Mouse (Mus musculus): ENCODE measurements around the gene Zranb2. TPM values are rescaled to one million over a fixed set of nuclear protein-coding genes. Genes with fewer than 3 reads are reported as not detected.

The Zranb2 gene
- 98.3 and 114 TPM in 2 replicates for polyA plus RNA-seq (2015; fragmentation: Nextera tagmentation; extraction: Ambion mirVana)

GRCm38 (mm10) chr3:157533964-157534785, at the start of gene Zranb2:
TSS of gene Zranb2 (plus strand) at chr3:157534160.
- Histone ChIP-seq H3K27ac (peak within 1 kb of the TSS; percentile 97), H3K9me3 (no peaks in the 10 kb centered on the region), H3K27me3 (replicated peaks) (peaks cover 32% of the 10 kb centered on the region), H3K4me1 (peaks cover 14% of the 10 kb centered on the region), H3K9ac (peak within 1 kb of the TSS; percentile 84), H3K4me2 (peak within 1 kb of the TSS; percentile 77), H3K4me3 (peak within 1 kb of the TSS; percentile 77), H3K36me3 (replicated peaks) (peaks cover 4% of the 10 kb centered on the region; the same call in 1 of the 2 replicates)
- under 1% methylated on average over 91 of the region's 91 CpGs for WGBS
- ATAC-seq (replicated peaks), result peak; percentile 97

- H3K9me3 ChIP-seq, result no peaks in the 10 kb centered on the region
- H3K4me3 ChIP-seq, result no peak overlapping the region
- H3K4me2 ChIP-seq, result no peak overlapping the region
- H3K4me1 ChIP-seq, result no peaks in the 10 kb centered on the region
- no peak overlapping the region for H3K9ac ChIP-seq
- no peak for ATAC-seq (replicated peaks)
- H3K27ac ChIP-seq, result no peak overlapping the region
- no peaks in the 10 kb centered on the region for H3K36me3 ChIP-seq (replicated peaks)
- 40% methylated on average over 4 of the region's 4 CpGs for WGBS
- H3K27me3 ChIP-seq (replicated peaks), result no peaks in the 10 kb centered on the region
Observed at GRCm38 (mm10) chr3:157492043-157492442, 41.9 kb upstream of the Zranb2 start.

DNA sequence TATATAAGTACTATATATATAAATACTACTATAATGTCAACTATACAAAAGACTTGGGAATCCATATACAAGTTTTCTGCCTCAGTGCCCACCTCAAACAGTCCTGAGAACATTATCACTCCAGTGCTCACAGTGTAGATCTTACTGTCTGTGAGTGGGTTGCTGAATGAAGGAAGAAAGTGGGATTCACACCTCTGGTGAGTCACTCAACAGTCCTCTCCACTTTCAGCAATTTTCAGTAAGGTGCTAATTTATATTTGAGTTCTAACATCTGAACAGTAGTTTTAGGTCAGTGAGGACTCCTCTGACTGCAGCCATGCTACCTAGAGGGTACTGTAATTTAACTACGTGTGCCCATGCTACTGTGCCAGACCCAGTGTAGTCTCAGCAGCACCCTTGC, 31.7 kb upstream of the Zranb2 start:
- H3K4me3 ChIP-seq, result no peak overlapping the region
- no peaks in the 10 kb centered on the region for H3K4me1 ChIP-seq
- H3K9ac ChIP-seq, result no peak overlapping the region
- H3K9me3 ChIP-seq, result no peaks in the 10 kb centered on the region
- H3K27me3 ChIP-seq (replicated peaks), result no peaks in the 10 kb centered on the region
- 79% methylated on average over 1 of the region's 1 CpGs for WGBS
- no peak for ATAC-seq (replicated peaks)
- no peak overlapping the region for H3K4me2 ChIP-seq
- no peak overlapping the region for H3K27ac ChIP-seq
- no peaks in the 10 kb centered on the region for H3K36me3 ChIP-seq (replicated peaks)

DNA sequence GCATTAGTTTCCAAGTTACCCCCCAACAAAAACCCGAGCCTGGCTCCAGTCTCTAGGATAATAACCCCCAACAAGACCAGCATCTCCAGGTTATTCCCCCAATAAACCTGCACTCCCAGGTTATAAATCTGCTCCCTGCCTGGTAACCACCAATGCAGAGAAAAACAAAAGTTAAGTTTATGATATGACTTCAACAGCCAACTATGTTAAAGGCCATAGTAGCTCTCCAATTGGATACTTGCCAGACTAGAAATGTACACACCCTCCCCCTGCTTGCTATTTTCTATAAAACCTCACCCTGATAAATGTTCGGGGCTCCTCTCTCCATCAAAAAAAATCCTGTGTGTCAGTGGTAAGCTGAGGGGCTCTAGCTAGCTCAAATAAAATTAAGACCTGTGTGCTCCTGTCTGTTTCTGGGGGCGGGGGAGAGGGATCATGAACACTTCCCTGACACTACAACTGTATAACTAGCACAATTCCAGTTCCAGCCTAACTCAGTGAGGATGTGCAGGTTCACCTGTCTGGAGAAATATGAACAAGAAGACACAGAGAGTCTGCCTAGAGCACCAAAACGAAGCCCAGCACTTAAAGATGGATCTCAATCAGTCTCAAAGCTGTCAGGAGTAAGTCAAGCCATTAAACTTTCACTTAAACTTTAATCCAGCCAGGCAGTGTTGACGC, 19.7 kb upstream of the Zranb2 start:
- ATAC-seq (replicated peaks), result no peak
- Histone ChIP-seq H3K9ac (no peak overlapping the region), H3K27me3 (replicated peaks) (no peaks in the 10 kb centered on the region), H3K4me2 (no peak overlapping the region), H3K9me3 (no peaks in the 10 kb centered on the region), H3K36me3 (replicated peaks) (no peaks in the 10 kb centered on the region), H3K27ac (no peak overlapping the region), H3K4me1 (no peaks in the 10 kb centered on the region), H3K4me3 (no peak overlapping the region)
- 73% methylated on average over 5 of the region's 5 CpGs for WGBS

GRCm38 (mm10) chr3:157516471-157516870, 17.5 kb upstream of the Zranb2 start:
- no peak overlapping the region for H3K4me2 ChIP-seq
- no peak overlapping the region for H3K4me3 ChIP-seq
- H3K27ac ChIP-seq, result no peak overlapping the region
- no peaks in the 10 kb centered on the region for H3K36me3 ChIP-seq (replicated peaks)
- 71% methylated on average over 3 of the region's 3 CpGs for WGBS
- H3K9ac ChIP-seq, result no peak overlapping the region
- ATAC-seq (replicated peaks), result no peak
- H3K9me3 ChIP-seq, result no peaks in the 10 kb centered on the region
- H3K4me1 ChIP-seq, result no peaks in the 10 kb centered on the region
- H3K27me3 ChIP-seq (replicated peaks), result no peaks in the 10 kb centered on the region

GRCm38 (mm10) chr3:157517992-157518391, 16.0 kb upstream of the Zranb2 start:
- H3K4me3 ChIP-seq, result no peak overlapping the region
- no peaks in the 10 kb centered on the region; the same call in 1 of the 2 replicates for H3K27me3 ChIP-seq (replicated peaks)
- no peak overlapping the region for H3K27ac ChIP-seq
- H3K9me3 ChIP-seq, result no peaks in the 10 kb centered on the region
- H3K9ac ChIP-seq, result no peak overlapping the region
- no peaks in the 10 kb centered on the region for H3K36me3 ChIP-seq (replicated peaks)
- 77% methylated on average over 2 of the region's 2 CpGs for WGBS
- ATAC-seq (replicated peaks), result no peak
- H3K4me1 ChIP-seq, result no peaks in the 10 kb centered on the region
- no peak overlapping the region for H3K4me2 ChIP-seq

- H3K9me3 ChIP-seq, result no peaks in the 10 kb centered on the region
- ATAC-seq (replicated peaks), result peak; percentile 87
- 8% methylated on average over 1 of the region's 1 CpGs for WGBS
- no peak overlapping the region for H3K4me2 ChIP-seq
- no peaks in the 10 kb centered on the region for H3K36me3 ChIP-seq (replicated peaks)
- no peak overlapping the region for H3K27ac ChIP-seq
- no peak overlapping the region for H3K9ac ChIP-seq
- H3K4me3 ChIP-seq, result no peak overlapping the region
- H3K4me1 ChIP-seq, result no peaks in the 10 kb centered on the region
- H3K27me3 ChIP-seq (replicated peaks), result no peaks in the 10 kb centered on the region; the same call in none of the 2 replicates
Observed at GRCm38 (mm10) chr3:157520433-157520832, 13.5 kb upstream of the Zranb2 start.

- H3K4me1 ChIP-seq, result no peaks in the 10 kb centered on the region
- no peak overlapping the region for H3K27ac ChIP-seq
- no peak overlapping the region for H3K4me2 ChIP-seq
- no peak for ATAC-seq (replicated peaks)
- peaks cover 3% of the 10 kb centered on the region for H3K27me3 ChIP-seq (replicated peaks)
- WGBS, result 40% methylated on average over 1 of the region's 1 CpGs
- no peak overlapping the region for H3K9ac ChIP-seq
- no peaks in the 10 kb centered on the region for H3K9me3 ChIP-seq
- H3K36me3 ChIP-seq (replicated peaks), result no peaks in the 10 kb centered on the region
- H3K4me3 ChIP-seq, result no peak overlapping the region
Observed at GRCm38 (mm10) chr3:157523834-157524233, 10.1 kb upstream of the Zranb2 start.

DNA sequence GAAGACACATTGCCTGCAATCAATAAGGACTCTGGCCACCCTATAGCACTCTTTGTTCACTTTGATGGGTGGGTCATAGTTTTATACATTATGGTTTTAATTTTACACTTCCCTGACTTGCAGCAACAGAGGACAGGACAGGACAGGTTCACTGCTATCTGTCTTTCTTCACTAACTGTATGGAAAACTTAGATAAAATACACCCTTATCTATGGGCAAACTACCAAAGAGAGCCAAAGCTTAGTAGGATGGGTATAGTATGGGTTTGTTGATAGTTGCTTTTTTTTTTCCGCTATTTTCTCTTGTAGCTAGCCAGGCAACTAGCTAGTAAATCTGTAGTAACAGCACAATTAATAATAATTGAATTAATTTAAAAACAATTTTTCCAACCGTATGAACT, 2.4 kb upstream of the Zranb2 start:
- 86% methylated on average over 2 of the region's 2 CpGs for WGBS
- Histone ChIP-seq H3K9ac (no peak overlapping the region), H3K36me3 (replicated peaks) (no peaks in the 10 kb centered on the region), H3K4me2 (no peak overlapping the region), H3K4me3 (no peak overlapping the region), H3K9me3 (no peaks in the 10 kb centered on the region), H3K4me1 (peaks cover 14% of the 10 kb centered on the region), H3K27ac (no peak overlapping the region), H3K27me3 (replicated peaks) (peaks cover 37% of the 10 kb centered on the region)
- no peak for ATAC-seq (replicated peaks)

DNA sequence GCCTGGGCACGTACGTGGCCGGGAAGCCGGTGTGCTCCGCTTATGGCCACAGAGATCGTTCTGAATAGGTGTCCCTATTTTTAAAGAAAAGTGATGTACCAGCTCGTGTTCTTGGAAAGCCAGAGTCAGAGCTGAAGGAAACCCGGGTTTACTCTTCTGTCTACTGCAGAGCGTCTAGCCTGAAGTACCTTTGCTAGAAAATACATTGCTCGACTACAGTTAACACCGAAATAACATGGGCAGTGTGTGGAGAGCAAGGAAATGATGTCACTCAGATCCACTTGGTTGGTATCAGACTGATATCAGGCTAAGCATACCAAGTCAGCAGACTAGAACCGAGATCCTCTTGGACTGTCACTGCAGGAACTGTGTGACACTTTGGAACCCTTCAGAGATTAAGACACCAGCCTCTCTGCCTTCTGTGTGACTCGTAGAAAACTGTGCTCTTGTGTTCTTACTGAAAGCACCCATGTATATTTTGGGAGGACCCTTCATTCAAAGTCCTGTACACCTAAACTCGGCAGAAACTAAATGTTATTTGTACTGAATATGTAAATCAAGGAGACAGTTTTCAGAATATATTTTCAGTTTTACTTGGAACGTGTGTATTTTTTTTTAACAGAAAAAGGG, 941 bp downstream of the Zranb2 start:
- H3K9me3 ChIP-seq, result no peaks in the 10 kb centered on the region
- peak overlapping the region; percentile 77 for H3K4me2 ChIP-seq
- peak overlapping the region; percentile 97 for H3K27ac ChIP-seq
- peak; percentile 25 for ATAC-seq (replicated peaks)
- peaks cover 14% of the 10 kb centered on the region for H3K4me1 ChIP-seq
- H3K4me3 ChIP-seq, result peak overlapping the region; percentile 77
- H3K36me3 ChIP-seq (replicated peaks), result peaks cover 10% of the 10 kb centered on the region; the same call in 1 of the 2 replicates
- peak overlapping the region; percentile 84 for H3K9ac ChIP-seq
- peaks cover 25% of the 10 kb centered on the region for H3K27me3 ChIP-seq (replicated peaks)
- WGBS, result 3% methylated on average over 15 of the region's 15 CpGs

- Histone ChIP-seq H3K36me3 (replicated peaks) (peaks cover 22% of the 10 kb centered on the region), H3K4me3 (no peak overlapping the region), H3K4me2 (no peak overlapping the region), H3K27ac (no peak overlapping the region), H3K4me1 (no peaks in the 10 kb centered on the region), H3K27me3 (replicated peaks) (no peaks in the 10 kb centered on the region), H3K9ac (no peak overlapping the region), H3K9me3 (no peaks in the 10 kb centered on the region)
- 94% methylated on average over 2 of the region's 2 CpGs for WGBS
- ATAC-seq (replicated peaks), result 0 out of 2 replicates have a peak, but pooled peaks have one; percentile 63
Observed at GRCm38 (mm10) chr3:157549323-157549722, 15.4 kb downstream of the Zranb2 start.

Data from midbrain, embryonic 15.5 days (tissue).